Mouse (Mus musculus) liver, embryonic 16.5 days (tissue): ENCODE results near the gene Tesc. TPM values are rescaled to one million over a fixed set of nuclear protein-coding genes. Genes with fewer than 3 reads are reported as not detected.

ENCODE experiments used
- ATAC-seq: fragments of 200-750 bp; cut with Nextera tagmentation; 2 replicates; pipeline ENCODE4 v1.8.0; 2017; ENCODE audit warnings: low read depth, mild to moderate bottlenecking, moderate number of reproducible peaks, moderate library complexity
- H3K27ac ChIP-seq: fragments of 300-500 bp; sonication (generic); 2 replicates; pipeline ENCODE4 v1.5.1; 2014; ENCODE audit warnings: mild to moderate bottlenecking, low read length
- H3K27me3 ChIP-seq: fragments of 300-500 bp; sonication (generic); 2 replicates; pipeline ENCODE4 v1.6.1; 2014; ENCODE audit warnings: low read depth, low read length, mixed read lengths; ENCODE audit not compliant: control insufficient read depth, insufficient read depth
- H3K36me3 ChIP-seq: fragments of 300-500 bp; sonication (generic); 2 replicates; pipeline ENCODE4 v1.6.1; 2014; ENCODE audit warnings: mild to moderate bottlenecking; ENCODE audit not compliant: control insufficient read depth, insufficient read depth
- H3K4me1 ChIP-seq: fragments of 300-500 bp; sonication (generic); 2 replicates; pipeline ENCODE4 v1.6.1; 2014; ENCODE audit warnings: low read depth, low read length, mixed read lengths; ENCODE audit not compliant: control insufficient read depth
- H3K4me2 ChIP-seq: fragments of 300-500 bp; sonication (generic); 2 replicates; pipeline ENCODE4 v1.6.1; 2014; ENCODE audit warnings: low read depth, low read length, mixed read lengths
- H3K4me3 ChIP-seq: fragments of 300-500 bp; sonication (generic); 2 replicates; pipeline ENCODE4 v1.5.1; 2014; ENCODE audit warnings: low read depth, mild to moderate bottlenecking, low read length
- H3K9ac ChIP-seq: fragments of 300-500 bp; sonication (generic); 2 replicates; pipeline ENCODE4 v1.6.1; 2014; ENCODE audit warnings: low read depth, low read length
- H3K9me3 ChIP-seq: fragments of 300-500 bp; sonication (generic); replicated peaks from 2 replicates; pipeline ENCODE4 v1.6.1; 2016; ENCODE audit warnings: low read length; ENCODE audit not compliant: control insufficient read depth
- WGBS: fragments of 180-500 bp; shearing (Covaris S2); extraction: QIAGEN DNeasy Blood & Tissue Kit; methylation state at CpG from one replicate; pipeline ENCODE4 v1.1.7; 2014; ENCODE audit not compliant: insufficient replicate concordance; 5-methylcytosine and 5-hydroxymethylcytosine counted together
- polyA plus RNA-seq: library from polyadenylated mRNA; unstranded; fragments of >200 nt; fragmentation: Nextera tagmentation; extraction: Ambion mirVana; gene quantifications from 2 replicates; pipeline ENCODE4 v1.2.1, GENCODE M21; 2015

Tesc gene
- polyA plus RNA-seq, 1 experiment from 2014 or later, result 1.9 TPM

- Histone ChIP-seq H3K27me3 (peaks cover 41% of the 10 kb centered on the region), H3K36me3 (no peaks in the 10 kb centered on the region), H3K9ac (no peak overlapping the region), H3K4me1 (peaks cover 6% of the 10 kb centered on the region), H3K4me3 (no peak overlapping the region), H3K4me2 (no peak overlapping the region), H3K27ac (no peak overlapping the region), H3K9me3 (no peaks in the 10 kb centered on the region)
- WGBS, result 56% methylated on average over 4 of the region's 4 CpGs
- no peak for ATAC-seq
These were observed 4.0 kb downstream of the Tesc start for GRCm38 (mm10) chr5:118031508-118031907.

GRCm38 (mm10) chr5:118033328-118033727 is 5.8 kb downstream of the Tesc start:
- Histone ChIP-seq H3K4me2 (no peak overlapping the region), H3K4me1 (peaks cover 4% of the 10 kb centered on the region), H3K27ac (no peak overlapping the region), H3K9ac (no peak overlapping the region), H3K27me3 (peaks cover 23% of the 10 kb centered on the region), H3K9me3 (no peaks in the 10 kb centered on the region), H3K4me3 (no peak overlapping the region), H3K36me3 (no peaks in the 10 kb centered on the region)
- ATAC-seq, result no peak
- WGBS, result 35% methylated on average over 4 of the region's 4 CpGs

DNA sequence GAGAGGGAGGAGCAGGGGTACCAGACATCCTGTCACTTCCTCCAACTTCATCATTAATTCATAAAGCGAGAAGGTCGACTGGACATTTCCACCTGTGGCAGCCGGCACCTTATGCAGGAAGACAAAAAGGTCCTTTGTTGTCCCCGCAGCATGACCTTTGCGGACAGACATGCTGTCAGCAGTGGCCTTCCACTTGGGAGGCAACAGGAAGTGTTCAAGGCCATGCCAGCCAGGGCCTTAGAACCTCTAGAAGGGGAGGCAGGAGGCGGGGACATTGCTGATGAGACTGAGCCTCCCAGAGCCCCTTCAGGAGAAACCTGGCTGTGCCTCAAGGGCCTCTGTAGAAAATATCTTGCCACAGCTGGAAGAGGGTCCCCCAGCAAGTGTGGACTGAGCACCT is 6.2 kb downstream of the Tesc start:
- H3K4me2 ChIP-seq, result no peak overlapping the region
- 48% methylated on average over 6 of the region's 6 CpGs for WGBS
- no peak overlapping the region for H3K27ac ChIP-seq
- ATAC-seq, result no peak
- no peak overlapping the region for H3K9ac ChIP-seq
- no peak overlapping the region for H3K4me3 ChIP-seq
- peaks cover 2% of the 10 kb centered on the region for H3K4me1 ChIP-seq
- no peaks in the 10 kb centered on the region for H3K36me3 ChIP-seq
- H3K27me3 ChIP-seq, result peaks cover 19% of the 10 kb centered on the region
- no peaks in the 10 kb centered on the region for H3K9me3 ChIP-seq

GRCm38 (mm10) chr5:118034632-118035031 is 7.1 kb downstream of the Tesc start:
- H3K27ac ChIP-seq, result no peak overlapping the region
- H3K9ac ChIP-seq, result no peak overlapping the region
- no peaks in the 10 kb centered on the region for H3K4me1 ChIP-seq
- H3K36me3 ChIP-seq, result no peaks in the 10 kb centered on the region
- 65% methylated on average over 1 of the region's 1 CpGs for WGBS
- ATAC-seq, result no peak
- no peak overlapping the region for H3K4me3 ChIP-seq
- no peak overlapping the region for H3K4me2 ChIP-seq
- peaks cover 10% of the 10 kb centered on the region for H3K27me3 ChIP-seq
- H3K9me3 ChIP-seq, result no peaks in the 10 kb centered on the region

DNA sequence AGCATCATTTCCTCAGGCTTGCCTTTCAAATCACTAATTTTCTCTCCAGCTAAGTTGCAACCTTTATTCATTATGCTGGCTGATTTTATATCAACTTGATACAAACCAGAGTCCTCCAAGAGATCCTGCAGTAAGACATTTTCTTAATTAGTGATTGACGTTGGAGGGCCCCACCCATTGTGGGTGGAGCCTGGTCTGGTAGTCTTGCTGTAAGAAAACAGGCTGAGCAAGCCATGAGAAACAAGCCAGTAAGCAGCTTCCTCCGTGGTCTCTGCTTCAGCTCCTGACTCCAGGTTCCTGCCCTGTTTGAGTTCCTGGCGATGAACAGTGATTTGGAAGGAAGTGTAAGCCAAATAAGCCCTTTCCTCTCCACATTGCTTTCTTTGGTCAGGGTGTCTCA is 8.2 kb downstream of the Tesc start:
- 34% methylated on average over 3 of the region's 3 CpGs for WGBS
- Histone ChIP-seq H3K27ac (no peak overlapping the region), H3K27me3 (no peaks in the 10 kb centered on the region; the same call in none of the 2 replicates), H3K4me3 (no peak overlapping the region), H3K4me2 (no peak overlapping the region), H3K4me1 (no peaks in the 10 kb centered on the region), H3K9ac (no peak overlapping the region), H3K36me3 (no peaks in the 10 kb centered on the region), H3K9me3 (no peaks in the 10 kb centered on the region)
- no peak for ATAC-seq

DNA sequence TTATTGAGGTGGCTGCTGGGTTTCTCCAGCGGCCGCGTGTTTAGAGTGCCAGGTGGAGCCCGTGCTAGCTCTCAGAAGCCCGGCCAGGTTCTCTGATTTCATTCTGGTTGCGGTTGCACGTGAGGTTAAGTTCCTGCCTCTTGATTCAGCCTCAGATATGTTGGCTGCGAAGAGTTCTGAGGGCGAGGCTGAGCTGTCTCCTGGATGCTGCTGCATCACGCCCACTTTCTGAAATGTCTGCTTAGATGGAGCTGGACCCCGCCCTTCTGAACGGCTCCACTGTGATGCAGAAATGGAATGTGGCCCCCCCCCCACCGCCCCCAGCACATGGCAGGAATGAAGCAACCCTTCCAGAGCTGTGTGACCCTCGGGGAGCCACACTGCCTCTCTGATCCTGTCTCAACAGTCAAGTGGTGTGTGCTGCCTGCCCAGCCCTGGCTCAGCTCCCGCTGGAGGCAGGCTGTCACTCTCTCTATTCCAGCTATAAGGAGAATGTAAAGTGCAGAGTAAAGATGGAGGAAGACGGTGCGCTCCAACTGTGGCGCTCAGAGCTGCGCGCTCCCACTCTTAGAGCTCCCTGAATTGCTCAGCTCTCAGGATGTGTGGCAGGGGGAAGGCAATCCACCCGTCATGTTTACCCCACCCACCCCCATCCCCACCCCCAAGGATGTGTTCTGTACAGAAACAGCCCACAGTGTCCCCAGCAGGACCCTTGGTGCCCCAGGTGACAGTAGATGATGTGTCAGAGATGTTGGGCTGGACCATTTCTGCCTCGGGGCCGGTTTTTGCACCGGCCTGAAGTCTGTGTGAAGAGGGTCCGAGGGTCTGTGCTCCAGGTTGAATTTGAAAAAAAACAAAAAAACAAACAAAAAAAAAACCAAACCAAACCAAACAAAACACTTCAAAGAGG is 9.6 kb downstream of the Tesc start:
- H3K4me2 ChIP-seq, result no peak overlapping the region
- no peaks in the 10 kb centered on the region; the same call in none of the 2 replicates for H3K27me3 ChIP-seq
- no peaks in the 10 kb centered on the region for H3K4me1 ChIP-seq
- no peak overlapping the region for H3K9ac ChIP-seq
- no peak overlapping the region for H3K4me3 ChIP-seq
- no peaks in the 10 kb centered on the region for H3K9me3 ChIP-seq
- 33% methylated on average over 25 of the region's 25 CpGs for whole genome bisulfite sequencing
- no peak overlapping the region for H3K27ac ChIP-seq
- H3K36me3 ChIP-seq, result no peaks in the 10 kb centered on the region
- no peak for ATAC-seq

- H3K9me3 ChIP-seq, result no peaks in the 10 kb centered on the region
- 16% methylated on average over 10 of the region's 10 CpGs for WGBS
- H3K27me3 ChIP-seq, result no peaks in the 10 kb centered on the region; the same call in none of the 2 replicates
- no peak for ATAC-seq
- no peak overlapping the region for H3K4me2 ChIP-seq
- H3K4me3 ChIP-seq, result no peak overlapping the region
- no peak overlapping the region for H3K9ac ChIP-seq
- no peaks in the 10 kb centered on the region for H3K4me1 ChIP-seq
- H3K27ac ChIP-seq, result no peak overlapping the region
- H3K36me3 ChIP-seq, result no peaks in the 10 kb centered on the region
These were observed 10.4 kb downstream of the Tesc start for GRCm38 (mm10) chr5:118037798-118038484.

DNA sequence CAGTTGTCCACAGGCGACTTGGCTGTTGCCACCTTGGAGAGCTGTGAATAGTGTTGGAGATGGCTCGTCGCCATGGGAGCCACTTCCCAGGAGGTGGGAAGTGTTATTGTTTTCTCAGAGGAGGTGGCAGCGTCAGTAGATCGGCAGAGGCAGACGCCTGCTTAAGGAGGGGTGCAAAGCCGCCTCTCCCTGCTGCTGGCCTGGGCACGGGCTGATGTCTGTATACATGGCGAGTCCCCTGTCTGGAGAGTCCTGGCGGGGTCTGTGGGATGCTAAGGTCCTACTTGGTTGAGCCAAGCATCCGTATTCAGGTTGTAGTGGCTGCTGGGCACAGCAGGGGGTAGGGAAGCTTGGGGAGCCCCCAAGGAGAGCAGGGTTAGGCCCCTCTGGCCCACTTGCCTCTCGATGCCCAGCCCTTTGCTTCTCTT is 11.7 kb downstream of the Tesc start:
- no peaks in the 10 kb centered on the region for H3K36me3 ChIP-seq
- no peak for ATAC-seq
- 58% methylated on average over 12 of the region's 12 CpGs for WGBS
- no peak overlapping the region for H3K9ac ChIP-seq
- no peak overlapping the region for H3K4me2 ChIP-seq
- H3K9me3 ChIP-seq, result no peaks in the 10 kb centered on the region
- no peak overlapping the region for H3K27ac ChIP-seq
- no peak overlapping the region for H3K4me3 ChIP-seq
- H3K4me1 ChIP-seq, result no peaks in the 10 kb centered on the region
- no peaks in the 10 kb centered on the region; the same call in none of the 2 replicates for H3K27me3 ChIP-seq

- 67% methylated on average over 6 of the region's 6 CpGs for WGBS
- H3K9ac ChIP-seq, result no peak overlapping the region
- no peak for ATAC-seq
These were observed 15.1 kb downstream of the Tesc start for GRCm38 (mm10) chr5:118042599-118042998.

More at GRCm38 (mm10) chr5:118042599-118042998, 15.1 kb downstream of the Tesc start:
- Histone ChIP-seq H3K36me3 (no peaks in the 10 kb centered on the region), H3K4me3 (no peak overlapping the region), H3K9me3 (no peaks in the 10 kb centered on the region), H3K4me1 (no peaks in the 10 kb centered on the region), H3K27me3 (no peaks in the 10 kb centered on the region; the same call in 1 of the 2 replicates), H3K4me2 (no peak overlapping the region), H3K27ac (no peak overlapping the region)
